Mouse (Mus musculus) C2C12 (cell line): ENCODE results near the gene Slc4a2.

Experiments
- CEBPB ChIP-seq: IDR thresholded peaks from one replicate; pipeline ENCODE4 v1.6.1; 2011; ENCODE audit warnings: low read depth, mild to moderate bottlenecking, control low read depth, moderate library complexity
- CTCF ChIP-seq: IDR thresholded peaks from one replicate; pipeline ENCODE4 v1.5.1; 2011; ENCODE audit not compliant: control insufficient read depth, insufficient read depth, insufficient read length
- FOSL1 ChIP-seq: IDR thresholded peaks from one replicate; pipeline ENCODE4 v1.8.0; 2011; ENCODE audit warnings: mild to moderate bottlenecking, low read length; ENCODE audit not compliant: poor library complexity, insufficient read depth, severe bottlenecking
- MAX ChIP-seq: IDR thresholded peaks from one replicate; pipeline ENCODE4 v1.6.1; 2011; ENCODE audit warnings: mild to moderate bottlenecking, control low read depth
- MYOD1 ChIP-seq: IDR thresholded peaks from one replicate; pipeline ENCODE4 v1.6.1; 2011; ENCODE audit warnings: low read depth; ENCODE audit not compliant: control insufficient read depth, insufficient read length
- MYOG ChIP-seq: IDR thresholded peaks from one replicate; pipeline ENCODE4 v1.6.1; 2011; ENCODE audit not compliant: control insufficient read depth, insufficient read length; ENCODE audit errors: extremely low read depth
- USF1 ChIP-seq: IDR thresholded peaks from one replicate; pipeline ENCODE4 v1.6.1; 2011; ENCODE audit warnings: low read depth, mild to moderate bottlenecking, control low read depth, moderate library complexity

- TF ChIP-seq USF1 (no peak), CTCF (no peak), MAX (no peak), MYOG (no peak), FOSL1 (no peak), MYOD1 (no peak), CEBPB (no peak)
These were observed 19.6 kb downstream of the Slc4a2 start for GRCm38 (mm10) chr5:24443204-24443603.
